Mouse (Mus musculus) bone marrow macrophage, adult 2 months (primary cell): ENCODE measurements around the gene Bcl2.

Experiments
- CTCF ChIP-seq: IDR thresholded peaks from 2 replicates; pipeline ENCODE4 v1.5.1; 2012; ENCODE audit warnings: low read depth, mild to moderate bottlenecking, low read length, moderate library complexity
- POLR2A ChIP-seq: IDR thresholded peaks from 2 replicates; pipeline ENCODE4 v1.6.1; 2012; ENCODE audit warnings: mild to moderate bottlenecking, low read depth, low read length, borderline replicate concordance

DNA sequence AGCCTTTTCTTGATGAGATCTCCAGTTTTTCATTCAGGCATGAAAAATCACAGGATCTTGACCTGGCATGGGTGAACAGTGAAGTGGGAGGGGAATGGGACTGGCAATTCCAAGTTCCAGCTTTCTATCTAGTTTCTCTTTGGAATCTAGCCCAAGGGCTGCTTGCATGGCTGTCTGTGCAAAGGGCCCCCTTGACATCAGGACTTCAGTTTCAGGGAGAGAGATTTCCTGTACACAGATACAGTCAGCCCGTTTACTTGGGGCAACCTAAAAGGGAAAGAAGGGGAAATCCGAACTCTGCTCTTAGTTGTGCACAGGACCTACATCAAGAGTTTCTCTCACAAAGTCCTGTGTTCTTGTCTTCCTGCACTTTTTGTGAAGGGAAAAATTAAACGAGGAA, 154.0 kb downstream of the Bcl2 start:
- TF ChIP-seq CTCF (no peak), POLR2A (no peak)
